Mouse (Mus musculus): ENCODE measurements at regions not wholly inside any gene's neighbourhood (a gene's known extent, or its start where the extent isn't known, plus 50 kb on each side); places are given as distances from the start of the nearest gene placed in this dataset.

- DNase-seq (ENCODE audit: low read depth, low spot score) = no peak
Measured at GRCm38 (mm10) chr4:10141238-10141934, 732.9 kb upstream of the 2610301B20Rik start.

GRCm38 (mm10) chr4:10149911-10150310, 724.4 kb upstream of the 2610301B20Rik start:
- no peak for DNase-seq (ENCODE audit: low read depth, low spot score)

- DNase-seq (ENCODE audit: low read depth, low spot score) = peak; percentile 40
Measured at GRCm38 (mm10) chr4:10150501-10150900, 723.8 kb upstream of the 2610301B20Rik start.

DNA sequence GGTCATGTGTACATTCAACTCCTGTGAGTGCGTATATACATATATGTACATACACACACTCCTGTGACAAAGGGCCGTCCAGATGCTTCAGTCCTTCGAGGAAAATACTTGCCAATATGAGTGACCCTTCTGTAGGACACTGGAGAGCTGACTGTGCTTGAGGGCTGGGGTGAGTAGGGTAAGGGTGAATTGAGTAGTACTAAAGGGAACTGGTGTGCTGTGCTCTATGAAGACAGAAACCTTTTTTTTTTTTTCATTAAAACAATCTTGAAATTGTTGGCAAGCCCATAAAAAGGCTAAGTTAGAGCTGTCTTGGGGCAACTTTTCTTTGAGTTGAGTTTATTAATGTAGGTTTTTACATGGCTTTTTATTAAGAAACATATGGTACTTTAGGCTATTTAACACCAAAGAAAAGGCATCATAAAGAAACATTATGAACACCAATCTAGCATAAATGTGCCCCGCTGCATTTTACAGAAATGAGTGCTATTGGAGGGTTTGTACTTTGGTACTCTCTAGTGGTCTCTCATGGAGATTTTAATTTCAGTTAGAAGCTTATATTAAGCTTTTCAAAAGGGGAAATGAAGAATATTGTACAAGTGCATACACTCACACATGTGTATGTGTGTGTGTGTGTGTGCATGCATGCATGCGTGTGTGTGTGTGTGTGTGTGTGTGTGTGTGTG, 718.5 kb upstream of the 2610301B20Rik start:
- no peak for DNase-seq (ENCODE audit: low read depth, low spot score)

DNA sequence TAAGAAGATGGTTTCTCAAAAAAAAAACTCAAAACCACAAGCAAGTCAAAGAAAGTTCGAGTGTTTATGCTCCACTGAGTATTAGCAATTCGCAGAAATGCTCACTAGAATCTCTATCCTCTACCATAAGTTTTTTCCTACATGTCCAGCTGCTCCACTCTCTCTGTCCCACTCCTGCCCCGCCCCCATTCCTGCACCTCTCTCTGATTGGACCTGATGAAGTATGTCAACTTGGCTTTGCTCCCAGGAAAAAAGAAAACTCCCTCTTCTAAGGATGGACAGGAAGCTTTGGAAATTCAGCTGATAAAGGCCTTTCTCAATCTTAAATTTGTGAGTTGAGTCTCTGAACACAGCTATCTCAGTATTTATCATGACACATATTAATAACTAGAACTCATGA, 684.4 kb upstream of the 2610301B20Rik start:
- DNase-seq (ENCODE audit: low read depth, low spot score) = no peak

GRCm38 (mm10) chr4:10197245-10197943, 676.9 kb upstream of the 2610301B20Rik start:
- DNase-seq (ENCODE audit: low read depth, low spot score) = peak; percentile 21

DNA sequence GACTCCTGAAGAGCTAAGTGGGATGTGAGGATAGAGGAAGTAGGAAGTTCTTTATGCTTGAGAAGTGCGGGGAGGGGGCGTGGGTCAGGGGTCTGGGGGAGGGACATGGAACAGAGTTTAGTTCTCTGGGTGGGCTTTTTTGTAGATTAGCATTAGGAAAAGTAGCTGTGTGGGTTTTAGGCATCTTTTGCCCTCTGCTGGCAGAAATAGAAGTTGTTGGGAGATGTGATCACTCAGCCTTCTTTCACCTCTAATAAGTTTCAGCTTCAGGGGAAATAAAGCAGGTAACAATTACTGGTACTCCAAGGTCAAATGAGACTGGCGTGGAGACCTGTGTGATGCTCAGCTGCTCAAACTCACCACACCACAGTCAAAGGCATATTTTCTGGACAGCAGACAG, 672.5 kb upstream of the 2610301B20Rik start:
- DNase-seq (ENCODE audit: low read depth, low spot score) = peak; percentile 2

DNA sequence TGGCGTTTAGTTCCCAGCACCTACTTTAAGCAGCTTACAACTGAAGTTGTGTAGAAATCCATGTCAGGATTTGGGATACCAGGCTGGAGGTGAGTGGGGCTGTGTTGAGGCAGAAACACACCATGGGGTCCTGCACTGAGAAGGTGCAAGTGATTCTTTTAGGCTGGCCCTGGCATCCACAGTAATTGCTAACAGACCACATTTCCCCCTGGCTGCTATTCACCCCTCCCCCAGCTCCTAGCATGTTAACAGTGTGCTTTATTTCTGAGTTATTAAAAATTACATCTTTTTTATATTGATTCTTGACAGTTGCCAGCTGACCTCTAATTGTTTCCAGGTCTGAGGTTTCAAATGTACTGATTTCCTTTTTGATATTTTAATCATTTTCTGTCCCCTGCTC, 670.1 kb upstream of the 2610301B20Rik start:
- no peak for DNase-seq (ENCODE audit: low read depth, low spot score)

GRCm38 (mm10) chr4:10209324-10209923, 664.9 kb upstream of the 2610301B20Rik start:
- DNase-seq (ENCODE audit: low read depth, low spot score) = no peak

GRCm38 (mm10) chr4:10211303-10211702, 663.0 kb upstream of the 2610301B20Rik start:
- DNase-seq (ENCODE audit: low read depth, low spot score) = no peak

DNA sequence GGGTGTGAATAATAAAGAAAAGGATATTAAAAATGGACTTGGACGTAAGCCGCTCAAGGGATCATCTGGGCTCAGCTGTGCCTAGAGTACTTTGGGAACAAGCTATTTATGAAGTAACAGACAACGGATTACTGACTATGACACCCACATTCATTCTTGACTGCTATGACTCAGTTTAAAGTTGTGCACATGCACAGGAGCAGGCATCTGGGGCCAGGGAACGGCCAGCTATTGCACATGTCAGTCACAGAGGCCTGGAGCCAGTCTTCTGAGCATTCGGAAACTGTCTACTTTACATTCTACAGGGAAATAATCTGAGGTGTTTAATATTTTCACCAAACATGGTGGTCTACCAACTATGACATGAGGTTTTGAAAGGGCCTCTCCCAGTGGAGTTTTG, 639.0 kb upstream of the 2610301B20Rik start:
- DNase-seq (ENCODE audit: low read depth, low spot score) = no peak

DNA sequence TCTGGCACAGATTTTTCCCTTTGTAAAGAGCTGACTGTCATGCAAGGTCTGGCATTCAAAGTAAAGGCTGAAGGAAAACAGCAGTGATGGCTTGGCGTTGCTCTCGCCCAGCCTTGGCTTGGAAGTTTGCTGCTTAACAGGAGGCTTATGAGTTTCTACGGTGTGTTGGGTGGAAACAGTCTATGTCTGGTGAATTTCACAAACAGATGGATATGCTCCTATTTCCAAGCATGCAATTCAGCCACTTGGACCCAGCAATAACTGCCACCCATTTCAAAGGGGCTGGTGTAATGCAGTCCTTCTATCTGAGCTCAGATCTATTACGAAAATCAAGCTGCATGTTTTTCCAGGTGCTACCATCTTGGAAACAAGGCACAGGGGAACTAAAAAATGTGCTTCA, 632.2 kb upstream of the 2610301B20Rik start:
- no peak for DNase-seq (ENCODE audit: low read depth, low spot score)

GRCm38 (mm10) chr4:10242909-10243308, 631.4 kb upstream of the 2610301B20Rik start:
- peak; percentile 50 for DNase-seq (ENCODE audit: low read depth, low spot score)

GRCm38 (mm10) chr4:10254029-10254690, 620.1 kb upstream of the 2610301B20Rik start:
- DNase-seq (ENCODE audit: low read depth, low spot score) = no peak

- DNase-seq (ENCODE audit: low read depth, low spot score) = no peak
Measured at GRCm38 (mm10) chr4:10257537-10257936, 616.8 kb upstream of the 2610301B20Rik start.

DNA sequence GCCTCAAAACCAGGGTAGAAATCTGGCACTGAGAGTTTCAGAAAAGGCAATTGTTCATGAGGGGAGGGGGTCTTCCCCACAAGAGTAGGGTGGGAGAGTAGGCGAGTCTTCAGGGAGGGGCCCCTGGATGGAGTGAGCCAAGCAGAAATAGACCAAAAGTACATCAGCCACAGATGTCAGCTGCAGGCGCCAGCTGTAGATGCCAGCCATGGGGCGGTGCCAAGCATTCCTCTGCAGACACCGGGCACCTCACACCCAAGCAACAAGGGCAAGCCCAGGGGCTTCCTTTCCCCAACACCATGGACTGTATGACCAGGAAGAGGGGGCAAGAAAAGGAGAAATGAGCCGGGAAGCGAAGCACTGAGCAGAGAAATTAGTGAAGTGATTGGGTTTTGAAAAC, 613.9 kb upstream of the 2610301B20Rik start:
- DNase-seq (ENCODE audit: low read depth, low spot score) = no peak

- no peak for DNase-seq (ENCODE audit: low read depth, low spot score)
Measured at GRCm38 (mm10) chr4:10265942-10266341, 608.4 kb upstream of the 2610301B20Rik start.

- no peak for DNase-seq (ENCODE audit: low read depth, low spot score)
Measured at GRCm38 (mm10) chr4:10285562-10285961, 588.7 kb upstream of the 2610301B20Rik start.

- peak; percentile 24 for DNase-seq (ENCODE audit: low read depth, low spot score)
Measured at GRCm38 (mm10) chr4:10290326-10290725, 584.0 kb upstream of the 2610301B20Rik start.

DNA sequence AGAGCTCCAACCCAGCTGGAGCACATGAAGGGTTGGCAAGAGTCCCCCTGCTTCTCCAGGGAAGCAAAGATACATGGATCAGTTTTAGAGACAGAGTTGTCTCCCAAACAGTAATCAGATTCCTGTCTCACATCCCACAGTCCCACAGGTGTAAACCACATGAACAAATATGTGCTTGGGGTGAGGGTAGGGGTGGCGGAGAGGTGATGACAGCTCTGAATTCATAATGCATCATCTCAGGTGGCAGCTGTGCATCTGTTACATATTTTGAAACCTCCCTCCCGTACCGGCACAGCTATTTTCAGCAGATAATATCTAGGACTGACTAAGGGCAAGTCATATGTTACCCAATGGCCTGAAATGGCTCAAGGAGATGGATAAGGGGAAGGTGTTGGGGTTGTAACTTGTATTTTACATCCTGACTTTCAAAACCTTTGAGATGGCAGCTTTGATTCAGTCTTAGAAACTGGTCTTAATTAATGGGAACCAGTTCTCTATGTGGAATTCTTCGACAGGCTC, 579.2 kb upstream of the 2610301B20Rik start:
- no peak for DNase-seq (ENCODE audit: low read depth, low spot score)

DNA sequence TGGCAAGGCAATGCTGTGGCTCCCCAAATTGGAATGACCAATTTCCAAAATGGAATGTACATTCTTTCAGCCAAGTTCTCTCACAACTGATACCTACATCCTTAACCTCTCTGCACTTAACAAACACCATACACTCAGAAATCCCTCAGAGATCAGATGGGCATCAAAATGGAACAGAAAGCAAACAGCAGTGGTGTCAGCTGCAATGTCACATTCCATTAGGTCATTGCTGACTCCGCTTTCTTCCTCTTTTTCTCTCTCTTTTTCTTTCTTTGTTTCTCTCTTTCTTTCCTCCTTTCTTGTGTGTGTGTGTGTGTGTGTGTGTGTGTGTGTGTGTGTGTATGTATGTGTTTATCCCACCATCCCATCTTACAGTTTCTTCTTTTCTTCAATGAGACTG, 578.1 kb upstream of the 2610301B20Rik start:
- DNase-seq (ENCODE audit: low read depth, low spot score) = no peak
